Mouse (Mus musculus): ENCODE results near the gene Kcnh2. TPM values are rescaled to one million over a fixed set of nuclear protein-coding genes. Genes with fewer than 3 reads are reported as not detected.
"Not testable (repeated sequence)": the region's sequence is repeated elsewhere in the genome, so short reads cannot be mapped to it uniquely, and the experiment has no call there.

Kcnh2 gene
- 12.8 and 14.2 TPM in 2 replicates for polyA plus RNA-seq (2015; fragmentation: Nextera tagmentation; extraction: Ambion mirVana)

GRCm38 (mm10) chr5:24351278-24351677, at the start of gene Kcnh2:
Kcnh2 (minus strand) TSS chr5:24351604.
- Histone ChIP-seq H3K9me3 (no peaks in the 10 kb centered on the region), H3K4me3 (peak within 1 kb of the TSS; percentile 81), H3K36me3 (0 out of 2 replicates have a peak, but pooled peaks cover under 1% of the 10 kb centered on the region), H3K27ac (peak within 1 kb of the TSS; percentile 98), H3K27me3 (peaks cover 20% of the 10 kb centered on the region), H3K4me1 (replicated peaks) (peaks cover 65% of the 10 kb centered on the region), H3K9ac (peak within 1 kb of the TSS; percentile 94), H3K4me2 (peak within 1 kb of the TSS; percentile 87)
- ATAC-seq (ENCODE audit: low FRiP score) = peak; percentile 53
- 1% methylated on average over 32 of the region's 53 CpGs for WGBS

GRCm38 (mm10) chr5:24400362-24400761, 49.0 kb upstream of the Kcnh2 start:
- ATAC-seq (ENCODE audit: low FRiP score) = no peak
- Histone ChIP-seq H3K4me1 (replicated peaks) (peaks cover 12% of the 10 kb centered on the region; the same call in 1 of the 2 replicates), H3K9ac (no peak overlapping the region; the same call in 1 of the 2 replicates), H3K4me3 (no peak overlapping the region), H3K27ac (no peak overlapping the region), H3K9me3 (no peaks in the 10 kb centered on the region), H3K27me3 (no peaks in the 10 kb centered on the region), H3K36me3 (peaks cover 56% of the 10 kb centered on the region), H3K4me2 (no peak overlapping the region)
- WGBS = 85% methylated on average over 11 of the region's 11 CpGs

GRCm38 (mm10) chr5:24399686-24400085, 48.3 kb upstream of the Kcnh2 start:
- 91% methylated on average over 10 of the region's 10 CpGs for WGBS
- no peak overlapping the region for H3K9ac ChIP-seq
- no peak for ATAC-seq (ENCODE audit: low FRiP score)
- no peak overlapping the region for H3K4me2 ChIP-seq
- peaks cover 49% of the 10 kb centered on the region for H3K36me3 ChIP-seq
- no peaks in the 10 kb centered on the region for H3K9me3 ChIP-seq
- H3K4me1 ChIP-seq (replicated peaks) = peaks cover 17% of the 10 kb centered on the region; the same call in 1 of the 2 replicates
- H3K27ac ChIP-seq = no peak overlapping the region
- H3K27me3 ChIP-seq = no peaks in the 10 kb centered on the region
- no peak overlapping the region for H3K4me3 ChIP-seq

- Histone ChIP-seq H3K4me1 (replicated peaks) (peaks cover 10% of the 10 kb centered on the region), H3K36me3 (peaks cover 16% of the 10 kb centered on the region)
- not testable (repeated sequence) for H3K27me3 ChIP-seq; H3K27ac ChIP-seq; H3K4me2 ChIP-seq; H3K4me3 ChIP-seq; H3K9me3 ChIP-seq; ATAC-seq (ENCODE audit: low FRiP score); H3K9ac ChIP-seq
- WGBS = 91% methylated on average over 6 of the region's 6 CpGs
These were observed 44.9 kb upstream of the Kcnh2 start for GRCm38 (mm10) chr5:24396254-24396653.

GRCm38 (mm10) chr5:24394165-24394894, 42.9 kb upstream of the Kcnh2 start:
- peak overlapping the region; percentile 67 for H3K9ac ChIP-seq
- peak; percentile 96 for ATAC-seq (ENCODE audit: low FRiP score)

GRCm38 (mm10) chr5:24393392-24393997, 42.1 kb upstream of the Kcnh2 start, which contains the start of gene Abcb8:
Abcb8 (plus strand) TSS chr5:24393663.
- H3K9me3 ChIP-seq = no peaks in the 10 kb centered on the region
- peaks cover 14% of the 10 kb centered on the region for H3K4me1 ChIP-seq (replicated peaks)
- no peak for ATAC-seq (ENCODE audit: low FRiP score)
- peaks cover 30% of the 10 kb centered on the region for H3K27me3 ChIP-seq
- H3K36me3 ChIP-seq = no peaks in the 10 kb centered on the region
- H3K4me3 ChIP-seq = peak within 1 kb of the TSS; percentile 50
- WGBS = 25% methylated on average over 7 of the region's 7 CpGs
- peak within 1 kb of the TSS; percentile 89 for H3K27ac ChIP-seq
- H3K4me2 ChIP-seq = peak within 1 kb of the TSS; percentile 51
- H3K9ac ChIP-seq = peak within 1 kb of the TSS; percentile 67

More at GRCm38 (mm10) chr5:24394165-24394894, 42.9 kb upstream of the Kcnh2 start:
- Histone ChIP-seq H3K27ac (peak overlapping the region; percentile 89), H3K4me1 (replicated peaks) (peaks cover 10% of the 10 kb centered on the region), H3K27me3 (peaks cover 21% of the 10 kb centered on the region), H3K4me2 (peak overlapping the region; percentile 51), H3K9me3 (no peaks in the 10 kb centered on the region), H3K36me3 (no peaks in the 10 kb centered on the region), H3K4me3 (peak overlapping the region; percentile 50)
- 1% methylated on average over 36 of the region's 36 CpGs for WGBS

- peaks cover 37% of the 10 kb centered on the region for H3K27me3 ChIP-seq
- no peak overlapping the region for H3K27ac ChIP-seq
- no peak overlapping the region for H3K9ac ChIP-seq
- no peaks in the 10 kb centered on the region for H3K9me3 ChIP-seq
- 78% methylated on average over 7 of the region's 7 CpGs for WGBS
- ATAC-seq (ENCODE audit: low FRiP score) = no peak
- no peaks in the 10 kb centered on the region for H3K36me3 ChIP-seq
- H3K4me1 ChIP-seq (replicated peaks) = peaks cover 22% of the 10 kb centered on the region
- H3K4me2 ChIP-seq = no peak overlapping the region
- no peak overlapping the region for H3K4me3 ChIP-seq
These were observed 41.3 kb upstream of the Kcnh2 start for GRCm38 (mm10) chr5:24392724-24393123.

GRCm38 (mm10) chr5:24391864-24392263, 40.5 kb upstream of the Kcnh2 start, which contains the start of gene Atg9b:
Atg9b (minus strand) TSS chr5:24392143.
- H3K4me2 ChIP-seq = no peak within 1 kb of the TSS
- no peaks in the 10 kb centered on the region for H3K9me3 ChIP-seq
- H3K27ac ChIP-seq = no peak within 1 kb of the TSS
- H3K36me3 ChIP-seq = no peaks in the 10 kb centered on the region
- H3K27me3 ChIP-seq = peaks cover 46% of the 10 kb centered on the region
- ATAC-seq (ENCODE audit: low FRiP score) = no peak
- no peak within 1 kb of the TSS for H3K4me3 ChIP-seq
- H3K9ac ChIP-seq = no peak within 1 kb of the TSS
- peaks cover 30% of the 10 kb centered on the region for H3K4me1 ChIP-seq (replicated peaks)
- 84% methylated on average over 7 of the region's 7 CpGs for WGBS

GRCm38 (mm10) chr5:24389658-24390020, 38.2 kb upstream of the Kcnh2 start:
- Histone ChIP-seq H3K4me1 (replicated peaks) (peaks cover 26% of the 10 kb centered on the region), H3K36me3 (no peaks in the 10 kb centered on the region), H3K4me2 (no peak overlapping the region), H3K9ac (no peak overlapping the region), H3K9me3 (no peaks in the 10 kb centered on the region), H3K27me3 (peaks cover 68% of the 10 kb centered on the region), H3K27ac (no peak overlapping the region), H3K4me3 (no peak overlapping the region)
- WGBS = 78% methylated on average over 4 of the region's 4 CpGs
- ATAC-seq (ENCODE audit: low FRiP score) = no peak

- no peak overlapping the region for H3K4me3 ChIP-seq
- no peaks in the 10 kb centered on the region for H3K9me3 ChIP-seq
- H3K27ac ChIP-seq = no peak overlapping the region
- no peak overlapping the region for H3K4me2 ChIP-seq
- no peak for ATAC-seq (ENCODE audit: low FRiP score)
- H3K9ac ChIP-seq = no peak overlapping the region
- peaks cover 29% of the 10 kb centered on the region for H3K4me1 ChIP-seq (replicated peaks)
- no peaks in the 10 kb centered on the region for H3K36me3 ChIP-seq
- peaks cover 71% of the 10 kb centered on the region for H3K27me3 ChIP-seq
- WGBS = 50% methylated on average over 7 of the region's 7 CpGs
These were observed 37.7 kb upstream of the Kcnh2 start for GRCm38 (mm10) chr5:24389011-24389657.

- H3K9ac ChIP-seq = peak overlapping the region; percentile 76
- no peaks in the 10 kb centered on the region for H3K9me3 ChIP-seq
- peaks cover 30% of the 10 kb centered on the region for H3K4me1 ChIP-seq (replicated peaks)
- 25% methylated on average over 26 of the region's 26 CpGs for WGBS
- ATAC-seq (ENCODE audit: low FRiP score) = no peak
- H3K4me2 ChIP-seq = peak overlapping the region; percentile 95
- H3K36me3 ChIP-seq = no peaks in the 10 kb centered on the region
- no peak overlapping the region for H3K27ac ChIP-seq
- peaks cover 71% of the 10 kb centered on the region for H3K27me3 ChIP-seq
- peak overlapping the region; percentile 50 for H3K4me3 ChIP-seq
These were observed 37.0 kb upstream of the Kcnh2 start for GRCm38 (mm10) chr5:24388246-24388915.
